Mouse (Mus musculus) left cerebral cortex, adult 2 months (tissue): ENCODE results near the gene Olfr1293-ps. TPM values are rescaled to one million over a fixed set of nuclear protein-coding genes. Genes with fewer than 3 reads are reported as not detected.

Experiments
- DNase-seq, 2 experiments: peaks; one replicate each; pipeline ENCODE4 v3.0.0; 2021 to 2022; ENCODE audit warnings: low spot score in 2 of 2, mixed read lengths in 1 of 2; ENCODE audit errors: extremely low spot score in 1 of 2
- H3K27ac ChIP-seq: fragments of 200-600 bp; 2 replicates; pipeline ENCODE4 v1.8.1; 2022
- H3K4me3 ChIP-seq: fragments of 200-600 bp; 2 replicates; pipeline ENCODE4 v1.8.1; 2022
- CTCF ChIP-seq: fragments of 200-600 bp; IDR thresholded peaks from 2 replicates; pipeline ENCODE4 v1.8.1; 2022; ENCODE audit warnings: antibody characterized with exemption, mild to moderate bottlenecking, moderate library complexity
- intact Hi-C: fragments of 180-260 bp; cut with DNase I; formaldehyde crosslinking; loops from one replicate; pipeline ENCODE4 v1.15.1; 2025
- long read RNA-seq, 2 experiments: library from polyadenylated mRNA; stranded (forward); transcript quantifications; one replicate each; pipeline ENCODE4 v2.0.0; 2021; ENCODE audit warnings: borderline mapping rate in 2 of 2
- total RNA-seq, 2 experiments: library from RNA; stranded (reverse); gene quantifications; 2 replicates each; pipeline ENCODE4 v1.2.3; 2021

The Olfr1293-ps gene
- not detected for total RNA-seq
- long read RNA-seq, experiment 1 = 0 reads
- long read RNA-seq, experiment 2 = 0 reads

DNA sequence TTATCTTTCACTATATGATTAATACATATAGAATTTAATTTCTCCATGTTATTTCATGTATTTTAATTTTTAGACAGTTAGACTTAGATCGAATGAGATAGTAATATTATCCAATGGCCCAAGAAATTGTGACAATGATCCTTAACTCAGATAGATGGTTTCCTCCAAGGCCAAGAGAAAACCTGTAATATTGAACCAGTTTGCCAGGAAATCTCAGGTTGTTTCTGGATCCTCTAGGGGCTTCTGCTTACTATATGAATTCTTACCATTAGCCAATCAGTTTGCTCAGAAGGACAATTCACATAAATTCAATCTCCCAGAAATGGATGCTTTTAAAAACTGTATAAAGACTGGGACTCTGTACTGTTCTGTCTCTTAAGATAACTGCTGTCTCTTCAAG, at the start of gene Olfr1293-ps:
Gene Olfr1293-ps, plus strand, starts transcription at position 301 of the 400 bp plus-strand sequence.
- intact Hi-C loops = no loop called here
- no peak for DNase-seq
- TF ChIP-seq CTCF = no peak
- Histone ChIP-seq H3K27ac (no peak within 1 kb of the TSS), H3K4me3 (no peak within 1 kb of the TSS)

DNA sequence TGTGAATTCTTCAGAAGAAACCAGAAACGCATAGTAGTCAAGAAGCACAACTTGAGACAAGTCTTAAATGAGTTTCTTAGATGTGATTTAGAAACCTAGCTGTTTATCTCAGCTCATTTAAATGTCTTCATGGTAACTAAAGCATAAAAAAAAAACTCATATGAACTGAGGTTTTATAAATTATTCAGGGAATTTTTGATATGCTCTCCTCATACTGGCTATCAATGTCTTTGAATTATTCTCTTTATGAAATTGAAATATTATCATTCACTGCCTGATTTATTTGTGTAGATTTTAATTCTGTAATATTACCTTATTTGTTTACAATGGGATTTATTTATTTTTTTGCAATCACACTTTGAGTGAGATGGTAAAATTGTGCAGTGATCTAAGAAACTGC, 44.5 kb upstream of the Olfr1293-ps start, which contains the start of gene Olfr1289:
Gene Olfr1289, plus strand, starts transcription at position 301 of the 400 bp plus-strand sequence.
- H3K4me3 ChIP-seq = no peak within 1 kb of the TSS
- H3K27ac ChIP-seq = no peak within 1 kb of the TSS
- TF ChIP-seq CTCF = no peak
- intact Hi-C loops = no loop called here
- no peak for DNase-seq

GRCm38 (mm10) chr2:111493729-111494128, 31.3 kb upstream of the Olfr1293-ps start, which contains the start of gene Olfr1290:
Gene Olfr1290, minus strand, starts transcription at chr2:111493829.
- no peak for TF ChIP-seq CTCF
- intact Hi-C loops = no loop called here
- no peak for DNase-seq
- no peak within 1 kb of the TSS for H3K4me3 ChIP-seq
- H3K27ac ChIP-seq = no peak within 1 kb of the TSS

- intact Hi-C loops = no loop called here
- Histone ChIP-seq H3K27ac (no peak within 1 kb of the TSS), H3K4me3 (no peak within 1 kb of the TSS)
- no peak for DNase-seq
- TF ChIP-seq CTCF = no peak
These were observed 28.1 kb upstream of the Olfr1293-ps start, which contains the start of gene Olfr1291-ps1 for GRCm38 (mm10) chr2:111496880-111497279. Gene Olfr1291-ps1, plus strand, starts transcription at chr2:111497180.

- intact Hi-C loops = no loop called here
These were observed 7.6 kb upstream of the Olfr1293-ps start for GRCm38 (mm10) chr2:111517451-111517850.

GRCm38 (mm10) chr2:111540191-111540590, 15.2 kb downstream of the Olfr1293-ps start, which contains the start of gene Olfr1294:
Gene Olfr1294, minus strand, starts transcription at chr2:111540291.
- H3K27ac ChIP-seq = no peak within 1 kb of the TSS
- TF ChIP-seq CTCF = no peak
- no peak within 1 kb of the TSS for H3K4me3 ChIP-seq
- intact Hi-C loops = no loop called here
- no peak for DNase-seq

More at GRCm38 (mm10) chr2:111517451-111517850, 7.6 kb upstream of the Olfr1293-ps start:
- TF ChIP-seq CTCF = no peak
- Histone ChIP-seq H3K4me3 (no peak overlapping the region), H3K27ac (no peak overlapping the region)
- DNase-seq = no peak

- intact Hi-C loops = no loop called here
- no peak for DNase-seq
- no peak for TF ChIP-seq CTCF
These were observed 44.6 kb downstream of the Olfr1293-ps start, which contains the start of gene Olfr1295 for GRCm38 (mm10) chr2:111569581-111569980. Gene Olfr1295, minus strand, starts transcription at chr2:111569681.

More at GRCm38 (mm10) chr2:111569581-111569980, 44.6 kb downstream of the Olfr1293-ps start, which contains the start of gene Olfr1295:
- H3K27ac ChIP-seq = no peak within 1 kb of the TSS
- H3K4me3 ChIP-seq = no peak within 1 kb of the TSS

Other genes with a start within 250 kb of the Olfr1293-ps start
- gene Olfr1278, start 235.1 kb upstream of the Olfr1293-ps start, total RNA-seq = not detected
- gene Olfr1279, start 224.6 kb upstream of the Olfr1293-ps start, total RNA-seq = not detected
- not detected for gene Olfr1280, start 211.2 kb upstream of the Olfr1293-ps start, total RNA-seq
- not detected for gene Olfr1281, start 198.7 kb upstream of the Olfr1293-ps start, total RNA-seq
- not detected for gene Olfr1282, start 189.1 kb upstream of the Olfr1293-ps start, total RNA-seq
- not detected for gene Olfr1283, start 158.4 kb upstream of the Olfr1293-ps start, total RNA-seq
- not detected for gene Olfr1284, start 149.7 kb upstream of the Olfr1293-ps start, total RNA-seq
- not detected for gene Olfr1286, start 102.1 kb upstream of the Olfr1293-ps start, total RNA-seq
- gene Olfr1287, start 76.1 kb upstream of the Olfr1293-ps start, total RNA-seq = not detected
- gene Olfr1288, start 51.1 kb upstream of the Olfr1293-ps start, total RNA-seq = not detected
- not detected for gene Olfr1289, start 44.4 kb upstream of the Olfr1293-ps start, total RNA-seq
- gene Olfr1290, start 31.4 kb upstream of the Olfr1293-ps start, total RNA-seq = not detected
- not detected for gene Olfr1291-ps1, start 28.0 kb upstream of the Olfr1293-ps start, total RNA-seq
- not detected for gene Olfr1294, start 15.1 kb downstream of the Olfr1293-ps start, total RNA-seq
- gene Olfr1295, start 44.5 kb downstream of the Olfr1293-ps start, total RNA-seq = not detected
- gene Olfr1297, start 101.3 kb downstream of the Olfr1293-ps start, total RNA-seq = not detected
- not detected for gene Olfr1298, start 124.0 kb downstream of the Olfr1293-ps start, total RNA-seq
- not detected for gene Olfr1299, start 136.2 kb downstream of the Olfr1293-ps start, total RNA-seq
- gene Olfr1301, start 225.8 kb downstream of the Olfr1293-ps start, total RNA-seq = not detected